Mouse (Mus musculus) erythroblast, embryonic 14.5 days (primary cell): Measurements from ENCODE around the gene Noxa1. TPM values are rescaled to one million over a fixed set of nuclear protein-coding genes. Genes with fewer than 3 reads are reported as not detected.

Experiments used
- H3K27me3 ChIP-seq: 2 replicates; pipeline ENCODE4 v1.6.1; 2012; ENCODE audit warnings: inconsistent platforms; ENCODE audit not compliant: control insufficient read depth
- H3K36me3 ChIP-seq: 2 replicates; pipeline ENCODE4 v1.6.1; 2012; ENCODE audit warnings: mild to moderate bottlenecking, inconsistent platforms; ENCODE audit not compliant: control insufficient read depth
- H3K4me1 ChIP-seq: 2 replicates; pipeline ENCODE4 v1.6.1; 2012; ENCODE audit warnings: inconsistent platforms; ENCODE audit not compliant: control insufficient read depth
- H3K4me3 ChIP-seq: replicated peaks from 2 replicates; pipeline ENCODE3; 2012; ENCODE audit warnings: moderate library complexity, mild to moderate bottlenecking, inconsistent platforms
- H3K9me3 ChIP-seq: 2 replicates; pipeline ENCODE4 v1.6.1; 2012; ENCODE audit warnings: low read length, inconsistent platforms, mixed read lengths; ENCODE audit not compliant: control insufficient read depth
- GATA1 ChIP-seq: IDR thresholded peaks from 2 replicates; pipeline ENCODE4 v1.6.1; 2012; ENCODE audit warnings: low read length, inconsistent platforms, mixed read lengths
- TAL1 ChIP-seq: IDR thresholded peaks from 3 replicates; pipeline ENCODE4 v1.6.1; 2012; ENCODE audit warnings: low read length, inconsistent platforms, mixed read lengths
- polyA plus RNA-seq: library from polyadenylated mRNA; stranded (reverse); fragments of >175 nt; gene quantifications from 2 replicates; pipeline ENCODE4 v1.2.3, GENCODE M21; 2012

Noxa1 gene
- 0.04 TPM in 1 of 2 replicates, not detected in the other for polyA plus RNA-seq

- Histone ChIP-seq H3K9me3 (no peaks in the 10 kb centered on the region), H3K36me3 (no peaks in the 10 kb centered on the region), H3K4me1 (peaks cover 24% of the 10 kb centered on the region), H3K27me3 (peaks cover 14% of the 10 kb centered on the region), H3K4me3 (peak within 1 kb of the TSS; percentile 37)
- TF ChIP-seq GATA1 (no peak), TAL1 (no peak)
Observed at GRCm38 (mm10) chr2:25095109-25095850, at the start of gene Noxa1. Noxa1 (minus strand) TSS chr2:25095149.

GRCm38 (mm10) chr2:25141921-25142320, 47.0 kb upstream of the Noxa1 start:
- Histone ChIP-seq H3K27me3 (no peaks in the 10 kb centered on the region), H3K9me3 (no peaks in the 10 kb centered on the region), H3K4me1 (peaks cover 33% of the 10 kb centered on the region), H3K4me3 (no peak overlapping the region), H3K36me3 (no peaks in the 10 kb centered on the region)
- no peak for TF ChIP-seq TAL1
- TF ChIP-seq GATA1, result no peak

- TF ChIP-seq GATA1, result no peak
- TF ChIP-seq TAL1, result no peak
- Histone ChIP-seq H3K4me1 (peaks cover 38% of the 10 kb centered on the region), H3K9me3 (no peaks in the 10 kb centered on the region), H3K36me3 (no peaks in the 10 kb centered on the region), H3K27me3 (no peaks in the 10 kb centered on the region), H3K4me3 (no peak overlapping the region)
Observed at GRCm38 (mm10) chr2:25141185-25141584, 46.2 kb upstream of the Noxa1 start.

GRCm38 (mm10) chr2:25137832-25138231, 42.9 kb upstream of the Noxa1 start:
- TF ChIP-seq TAL1 (no peak), GATA1 (no peak)
- Histone ChIP-seq H3K4me1 (peaks cover 57% of the 10 kb centered on the region), H3K27me3 (no peaks in the 10 kb centered on the region), H3K36me3 (no peaks in the 10 kb centered on the region), H3K4me3 (no peak overlapping the region), H3K9me3 (no peaks in the 10 kb centered on the region)

GRCm38 (mm10) chr2:25131601-25132000, 36.7 kb upstream of the Noxa1 start:
- Histone ChIP-seq H3K9me3 (no peaks in the 10 kb centered on the region), H3K27me3 (no peaks in the 10 kb centered on the region), H3K4me1 (peaks cover 60% of the 10 kb centered on the region), H3K36me3 (no peaks in the 10 kb centered on the region), H3K4me3 (peak overlapping the region; percentile 2)
- TF ChIP-seq TAL1 (peak; percentile 45; the same call in 2 of the 3 replicates), GATA1 (no peak)

- TF ChIP-seq GATA1 (no peak), TAL1 (no peak)
- H3K36me3 ChIP-seq, result no peaks in the 10 kb centered on the region
- no peaks in the 10 kb centered on the region for H3K27me3 ChIP-seq
- H3K9me3 ChIP-seq, result no peaks in the 10 kb centered on the region
- H3K4me1 ChIP-seq, result peaks cover 56% of the 10 kb centered on the region
- no peak overlapping the region for H3K4me3 ChIP-seq
Observed at GRCm38 (mm10) chr2:25128072-25128471, 33.1 kb upstream of the Noxa1 start.

GRCm38 (mm10) chr2:25127206-25127605, 32.3 kb upstream of the Noxa1 start:
- peaks cover 57% of the 10 kb centered on the region for H3K4me1 ChIP-seq
- no peaks in the 10 kb centered on the region for H3K9me3 ChIP-seq
- no peak overlapping the region for H3K4me3 ChIP-seq
- TF ChIP-seq TAL1 (no peak), GATA1 (no peak)
- H3K36me3 ChIP-seq, result no peaks in the 10 kb centered on the region
- H3K27me3 ChIP-seq, result no peaks in the 10 kb centered on the region

- Histone ChIP-seq H3K36me3 (no peaks in the 10 kb centered on the region), H3K4me1 (peaks cover 48% of the 10 kb centered on the region), H3K27me3 (no peaks in the 10 kb centered on the region), H3K9me3 (no peaks in the 10 kb centered on the region), H3K4me3 (no peak overlapping the region)
- TF ChIP-seq TAL1 (no peak), GATA1 (no peak)
Observed at GRCm38 (mm10) chr2:25126011-25127010, 31.4 kb upstream of the Noxa1 start.

- Histone ChIP-seq H3K9me3 (no peaks in the 10 kb centered on the region), H3K4me1 (peaks cover 37% of the 10 kb centered on the region), H3K4me3 (no peak overlapping the region), H3K27me3 (no peaks in the 10 kb centered on the region), H3K36me3 (no peaks in the 10 kb centered on the region)
- TF ChIP-seq GATA1 (no peak), TAL1 (no peak)
Observed at GRCm38 (mm10) chr2:25125146-25125545, 30.2 kb upstream of the Noxa1 start.
